Mouse (Mus musculus) left cerebral cortex, postnatal 36 days (tissue): ENCODE measurements around the gene H2afy. TPM values are rescaled to one million over a fixed set of nuclear protein-coding genes. Genes with fewer than 3 reads are reported as not detected.

Source experiments
- DNase-seq, 2 experiments: peaks; one replicate each; pipeline ENCODE4 v3.0.0; 2021 to 2022; ENCODE audit warnings: low spot score in 2 of 2, mixed read lengths in 1 of 2
- intact Hi-C: fragments of 180-260 bp; cut with DNase I; formaldehyde crosslinking; loops from one replicate; pipeline ENCODE4 v1.15.1; 2025
- total RNA-seq, 2 experiments: library from RNA; stranded (reverse); gene quantifications; 2 replicates each; pipeline ENCODE4 v1.2.3; 2021

The H2afy gene
- 100 to 1,000 TPM in 1 of 2 experiments, 10 to 100 TPM in 1; 95.3 to 109 TPM for total RNA-seq

GRCm38 (mm10) chr13:56136200-56136599 lies at the start of gene H2afy:
Gene H2afy, minus strand, starts transcription at chr13:56136361.
- intact Hi-C loops, result no loop called here
- DNase-seq, result no peak

DNA sequence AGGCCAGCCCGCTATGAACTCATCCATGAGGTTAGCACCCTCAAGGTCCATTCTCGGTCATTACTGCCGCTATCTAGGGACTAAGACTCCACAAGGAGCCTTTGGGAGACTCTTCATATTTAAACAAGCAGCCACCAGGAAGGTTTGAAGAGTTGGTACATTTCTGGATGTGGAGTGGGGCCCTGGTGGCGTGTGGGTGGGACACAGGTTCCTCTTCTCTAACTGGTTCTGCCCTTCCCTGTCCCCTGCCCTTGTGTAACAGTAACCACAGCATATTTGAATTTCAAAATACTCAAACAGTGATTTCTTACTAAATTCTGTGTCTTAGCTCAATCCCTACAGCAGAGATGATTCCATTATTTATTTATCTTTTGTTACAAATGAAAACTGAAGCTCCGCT lies 47.5 kb upstream of the H2afy start:
- no peak for DNase-seq
- intact Hi-C loops, result no loop called here

DNA sequence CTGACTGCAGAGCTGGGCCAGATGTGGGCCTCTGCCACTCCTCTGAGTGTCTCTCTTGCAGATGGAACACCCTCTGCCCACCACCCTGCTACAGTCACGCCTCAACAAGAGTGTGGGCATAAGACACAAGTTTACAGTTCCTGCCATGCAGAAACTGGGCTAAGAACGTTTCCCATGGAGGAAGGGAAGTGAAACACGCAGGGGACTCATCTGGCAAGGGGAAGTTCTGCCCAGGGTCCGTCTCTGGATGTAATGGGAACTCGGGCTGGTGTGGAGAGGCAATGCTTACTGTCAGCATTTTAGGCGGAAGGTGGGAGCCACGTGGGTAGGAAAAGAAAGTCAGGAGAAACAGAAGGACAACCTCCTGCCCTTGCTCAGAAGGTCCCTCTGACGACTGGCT lies 45.3 kb upstream of the H2afy start:
- DNase-seq, result no peak
- intact Hi-C loops, result no loop called here

DNA sequence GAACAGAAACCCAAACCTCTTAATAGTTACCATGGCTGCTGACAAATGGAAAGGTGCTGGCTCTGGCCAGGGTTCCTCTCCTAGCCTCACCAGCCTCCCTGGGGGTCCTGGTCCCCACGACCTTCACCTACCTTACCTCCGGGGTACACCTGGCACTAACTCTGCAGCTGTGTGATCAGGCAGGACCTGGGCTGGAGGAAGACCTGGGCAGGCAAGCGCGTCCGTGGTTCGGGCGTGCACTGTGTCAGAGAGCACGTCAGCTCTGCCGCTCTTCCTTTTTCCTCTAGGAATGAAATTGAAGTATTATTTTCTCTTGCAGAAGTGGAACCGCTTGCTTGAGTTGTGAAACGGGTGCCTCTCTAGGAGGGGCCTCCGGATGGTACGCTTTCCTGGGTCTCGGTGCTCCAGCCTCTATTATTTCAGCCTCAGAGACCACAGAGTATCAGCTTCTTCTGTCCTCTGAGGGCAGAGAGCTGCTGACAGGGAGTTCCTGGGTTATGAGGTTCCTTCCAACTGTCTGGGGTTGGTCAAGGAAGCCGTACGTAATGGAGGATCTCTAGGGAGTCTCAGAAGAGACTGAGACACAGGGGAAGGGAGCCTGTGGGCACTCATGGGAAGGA lies 42.4 kb upstream of the H2afy start, which contains the start of gene Tifab:
TSS of gene Tifab (minus strand) at position 470 of the 620 bp plus-strand sequence.
- intact Hi-C loops, result no loop called here
- no peak for DNase-seq

GRCm38 (mm10) chr13:56176310-56176709 lies 40.1 kb upstream of the H2afy start:
- DNase-seq, result no peak
- intact Hi-C loops, result no loop called here

GRCm38 (mm10) chr13:56175848-56176247 lies 39.7 kb upstream of the H2afy start:
- intact Hi-C loops, result no loop called here
- DNase-seq, result no peak

- intact Hi-C loops, result loop anchor here (1.0 kb wide), 1 partner anchor 12 kb away; no protein-coding TSS in a partner anchor
- no peak for DNase-seq
Observed at GRCm38 (mm10) chr13:56172901-56173545, 36.9 kb upstream of the H2afy start.

- intact Hi-C loops, result loop anchor here (1.0 kb wide), 1 partner anchor 13 kb away; no protein-coding TSS in a partner anchor
- DNase-seq, result no peak
Observed at GRCm38 (mm10) chr13:56172106-56172505, 35.9 kb upstream of the H2afy start.

DNA sequence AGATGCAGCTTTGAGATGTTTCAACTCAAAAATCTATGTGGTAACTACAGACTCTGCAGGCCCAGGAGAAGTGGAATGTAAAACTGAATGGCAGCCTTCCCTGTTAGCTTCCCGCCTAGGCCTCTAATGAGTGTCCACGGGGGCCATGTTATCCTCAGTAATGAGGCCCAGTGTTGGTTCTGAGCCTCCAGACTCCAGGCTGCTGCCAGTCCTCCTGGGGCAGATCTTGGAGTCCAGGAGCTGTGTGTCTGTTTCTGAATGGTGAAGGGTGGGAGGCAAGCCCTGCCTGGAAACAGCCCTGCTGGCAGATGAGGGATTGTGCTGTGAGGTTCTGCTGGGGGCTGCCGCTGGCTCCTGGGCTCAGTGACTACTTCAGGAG lies 32.2 kb upstream of the H2afy start:
- no peak for DNase-seq
- intact Hi-C loops, result no loop called here

- intact Hi-C loops, result no loop called here
- DNase-seq, result no peak
Observed at GRCm38 (mm10) chr13:56167446-56168402, 31.6 kb upstream of the H2afy start.

DNA sequence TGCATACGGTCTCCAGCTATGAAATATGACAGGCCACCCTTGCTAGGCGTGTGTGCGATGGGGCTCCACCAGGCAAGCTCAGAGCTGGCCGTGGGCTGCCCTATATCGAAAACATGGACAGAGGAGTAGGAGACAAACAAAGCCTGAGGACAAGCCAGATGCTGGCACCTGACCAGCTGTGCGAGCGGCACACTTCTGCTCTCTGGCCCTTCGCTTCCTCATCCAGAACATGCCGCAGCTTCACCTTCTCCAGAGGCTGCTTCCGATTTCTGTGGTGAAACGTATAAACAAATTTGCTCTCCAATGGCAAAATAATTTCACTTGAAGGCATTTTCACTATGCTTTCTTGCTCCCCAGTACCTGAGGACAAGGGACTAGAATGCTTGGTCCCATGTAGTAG lies 29.4 kb upstream of the H2afy start:
- no peak for DNase-seq
- intact Hi-C loops, result no loop called here

- no peak for DNase-seq
- intact Hi-C loops, result no loop called here
Observed at GRCm38 (mm10) chr13:56164372-56164771, 28.2 kb upstream of the H2afy start.

GRCm38 (mm10) chr13:56163751-56164150 lies 27.6 kb upstream of the H2afy start:
- no peak for DNase-seq
- intact Hi-C loops, result no loop called here

GRCm38 (mm10) chr13:56162859-56163258 lies 26.7 kb upstream of the H2afy start:
- intact Hi-C loops, result no loop called here
- no peak for DNase-seq

GRCm38 (mm10) chr13:56159614-56160363 lies 23.6 kb upstream of the H2afy start:
- DNase-seq, result no peak
- intact Hi-C loops, result no loop called here

GRCm38 (mm10) chr13:56159016-56159601 lies 22.9 kb upstream of the H2afy start:
- intact Hi-C loops, result no loop called here
- no peak for DNase-seq

GRCm38 (mm10) chr13:56155671-56156070 lies 19.5 kb upstream of the H2afy start:
- intact Hi-C loops, result no loop called here
- DNase-seq, result no peak

- intact Hi-C loops, result no loop called here
- DNase-seq, result no peak
Observed at GRCm38 (mm10) chr13:56155048-56155447, 18.9 kb upstream of the H2afy start.

- intact Hi-C loops, result no loop called here
- DNase-seq, result no peak
Observed at GRCm38 (mm10) chr13:56152773-56153460, 16.8 kb upstream of the H2afy start.
